Mouse (Mus musculus) brain, embryonic 14.5 days (tissue): ENCODE measurements around the gene Vars.

ENCODE experiments used
- CTCF ChIP-seq: fragments of 200-500 bp; IDR thresholded peaks from 2 replicates; pipeline ENCODE4 v1.5.1; 2012; ENCODE audit warnings: inconsistent platforms, mild to moderate bottlenecking, moderate library complexity, borderline replicate concordance; ENCODE audit not compliant: insufficient read depth, insufficient read length; ENCODE audit errors: extremely low read depth
- POLR2A ChIP-seq: fragments of 200-500 bp; IDR thresholded peaks from 2 replicates; pipeline ENCODE4 v1.6.1; 2012; ENCODE audit warnings: mild to moderate bottlenecking, inconsistent platforms, borderline replicate concordance; ENCODE audit not compliant: poor library complexity, insufficient read depth, insufficient read length, severe bottlenecking; ENCODE audit errors: extremely low read depth

DNA sequence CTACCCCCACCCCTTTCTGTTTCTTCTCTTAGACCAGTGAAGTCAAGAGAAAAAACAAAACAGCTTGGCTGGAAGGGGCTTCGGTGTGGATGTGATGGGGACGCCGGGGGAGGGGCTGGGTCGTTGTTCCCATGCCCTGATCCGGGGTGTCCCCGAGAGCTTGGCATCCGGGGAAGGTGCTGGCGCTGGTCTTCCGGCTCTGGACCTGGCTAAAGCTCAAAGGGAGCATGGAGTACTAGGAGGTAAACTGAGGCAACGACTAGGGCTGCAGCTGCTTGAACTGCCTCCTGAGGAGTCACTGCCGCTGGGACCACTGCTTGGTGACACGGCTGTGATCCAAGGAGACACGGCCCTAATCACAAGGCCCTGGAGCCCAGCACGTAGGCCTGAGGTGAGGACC is 59.3 kb downstream of the Vars start:
- TF ChIP-seq CTCF (no peak), POLR2A (no peak)
